Mouse (Mus musculus): Measurements from ENCODE around the gene Kif1b.

- TF ChIP-seq CTCF (IDR thresholded peaks at IDR 0.05 in 2 of 3, conservative IDR thresholded peaks at IDR 0.05 in 1 of 3; ENCODE audit: control insufficient read depth in 1 of 3, insufficient read depth in 1 of 3, low read depth in 2 of 3, low read length in 3 of 3, poor library complexity in 1 of 3, severe bottlenecking in 1 of 3): no peak
- no peak for TF ChIP-seq POLR2A (IDR thresholded peaks at IDR 0.05; ENCODE audit: control insufficient read depth in 1 of 2, insufficient read depth in 1 of 2, low read depth in 1 of 2, low read length in 2 of 2, poor library complexity in 1 of 2)
- TF ChIP-seq POLR2AphosphoS2 (IDR thresholded peaks at IDR 0.05; ENCODE audit: low read length): no peak
- TF ChIP-seq ELF1 (IDR thresholded peaks at IDR 0.05; ENCODE audit: low read depth, low read length): no peak
Measured at GRCm38 (mm10) chr4:149220481-149220880, 87.0 kb downstream of the Kif1b start.
